Mouse (Mus musculus): ENCODE measurements around the gene Pdhx. TPM values are rescaled to one million over a fixed set of nuclear protein-coding genes. Genes with fewer than 3 reads are reported as not detected.

The Pdhx gene
- polyA plus RNA-seq, 1 experiment, result 4.9 TPM

DNA sequence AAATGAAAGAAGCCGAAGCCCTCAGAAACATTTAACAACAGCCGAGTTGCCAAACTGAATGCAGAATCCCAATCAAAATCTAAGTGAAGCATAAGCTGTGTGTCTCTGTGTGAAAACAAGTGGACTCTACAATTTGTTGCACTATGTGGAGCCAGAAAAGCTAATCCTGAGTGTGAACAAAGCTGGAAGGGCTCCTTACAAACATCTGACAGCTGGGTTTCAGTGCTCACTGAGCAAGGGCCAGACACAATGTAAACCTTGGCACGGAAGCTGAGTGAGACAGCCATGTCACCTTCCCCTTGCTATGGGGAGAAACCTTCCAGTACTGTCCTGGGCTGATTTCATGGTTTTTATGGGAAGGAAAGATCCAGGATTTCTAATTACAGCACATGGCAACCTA is 50.6 kb downstream of the Pdhx start:
- Histone ChIP-seq H3K4me3 (ENCODE audit: low read depth, low read length) (no peak overlapping the region), H3K27ac (ENCODE audit: insufficient read depth, low read depth, low read length) (no peak overlapping the region), H3K27me3 (ENCODE audit: control insufficient read depth, insufficient read depth, low read length) (no peaks in the 10 kb centered on the region), H3K4me1 (ENCODE audit: control insufficient read depth, insufficient read depth, insufficient read length, low read length) (no peaks in the 10 kb centered on the region), H3K36me3 (ENCODE audit: control insufficient read depth, insufficient read depth, low read length) (peaks cover 18% of the 10 kb centered on the region)
- WGBS, result 87% methylated on average over 3 of the region's 3 CpGs
- no peak for TF ChIP-seq CTCF (IDR thresholded peaks at IDR 0.05; ENCODE audit: extremely low read depth, insufficient read length, insufficient replicate concordance, low read depth, low read length)
- TF ChIP-seq POLR2A (IDR thresholded peaks at IDR 0.05; ENCODE audit: low read depth, low read length), result no peak

- H3K27me3 ChIP-seq (ENCODE audit: control insufficient read depth, insufficient read depth, low read length), result no peaks in the 10 kb centered on the region
- H3K36me3 ChIP-seq (ENCODE audit: control insufficient read depth, insufficient read depth, low read length), result peaks cover 10% of the 10 kb centered on the region
- no peak for TF ChIP-seq POLR2A (IDR thresholded peaks at IDR 0.05; ENCODE audit: low read depth, low read length)
- no peak for TF ChIP-seq CTCF (IDR thresholded peaks at IDR 0.05; ENCODE audit: extremely low read depth, insufficient read length, insufficient replicate concordance, low read depth, low read length)
- 90% methylated on average over 4 of the region's 4 CpGs for WGBS
- H3K4me3 ChIP-seq (ENCODE audit: low read depth, low read length), result no peak overlapping the region
- no peaks in the 10 kb centered on the region for H3K4me1 ChIP-seq (ENCODE audit: control insufficient read depth, insufficient read depth, insufficient read length, low read length)
- no peak overlapping the region for H3K27ac ChIP-seq (ENCODE audit: insufficient read depth, low read depth, low read length)
Measured at GRCm38 (mm10) chr2:103020191-103020987, 52.9 kb downstream of the Pdhx start.

GRCm38 (mm10) chr2:103018817-103019494 is 54.4 kb downstream of the Pdhx start:
- H3K4me3 ChIP-seq (ENCODE audit: low read depth, low read length), result no peak overlapping the region
- peaks cover 7% of the 10 kb centered on the region for H3K36me3 ChIP-seq (ENCODE audit: control insufficient read depth, insufficient read depth, low read length)
- no peaks in the 10 kb centered on the region for H3K27me3 ChIP-seq (ENCODE audit: control insufficient read depth, insufficient read depth, low read length)
- no peaks in the 10 kb centered on the region for H3K4me1 ChIP-seq (ENCODE audit: control insufficient read depth, insufficient read depth, insufficient read length, low read length)
- TF ChIP-seq POLR2A (IDR thresholded peaks at IDR 0.05; ENCODE audit: low read depth, low read length) (no peak), CTCF (IDR thresholded peaks at IDR 0.05; ENCODE audit: extremely low read depth, insufficient read length, insufficient replicate concordance, low read depth, low read length) (no peak)
- no peak overlapping the region for H3K27ac ChIP-seq (ENCODE audit: insufficient read depth, low read depth, low read length)
- 62% methylated on average over 9 of the region's 9 CpGs for WGBS

GRCm38 (mm10) chr2:103017391-103017824 is 55.9 kb downstream of the Pdhx start:
- TF ChIP-seq CTCF (IDR thresholded peaks at IDR 0.05; ENCODE audit: extremely low read depth, insufficient read length, insufficient replicate concordance, low read depth, low read length) (no peak), POLR2A (IDR thresholded peaks at IDR 0.05; ENCODE audit: low read depth, low read length) (no peak)
- no peak overlapping the region for H3K4me3 ChIP-seq (ENCODE audit: low read depth, low read length)

GRCm38 (mm10) chr2:103016089-103016488 is 57.2 kb downstream of the Pdhx start:
- Histone ChIP-seq H3K36me3 (ENCODE audit: control insufficient read depth, insufficient read depth, low read length) (peaks cover under 1% of the 10 kb centered on the region), H3K27me3 (ENCODE audit: control insufficient read depth, insufficient read depth, low read length) (no peaks in the 10 kb centered on the region), H3K27ac (ENCODE audit: insufficient read depth, low read depth, low read length) (no peak overlapping the region), H3K4me3 (ENCODE audit: low read depth, low read length) (no peak overlapping the region), H3K4me1 (ENCODE audit: control insufficient read depth, insufficient read depth, insufficient read length, low read length) (no peaks in the 10 kb centered on the region)
- no peak for TF ChIP-seq CTCF (IDR thresholded peaks at IDR 0.05; ENCODE audit: extremely low read depth, insufficient read length, insufficient replicate concordance, low read depth, low read length)
- no peak for TF ChIP-seq POLR2A (IDR thresholded peaks at IDR 0.05; ENCODE audit: low read depth, low read length)

More at GRCm38 (mm10) chr2:103017391-103017824, 55.9 kb downstream of the Pdhx start:
- Histone ChIP-seq H3K36me3 (ENCODE audit: control insufficient read depth, insufficient read depth, low read length) (peaks cover 6% of the 10 kb centered on the region), H3K27me3 (ENCODE audit: control insufficient read depth, insufficient read depth, low read length) (no peaks in the 10 kb centered on the region), H3K27ac (ENCODE audit: insufficient read depth, low read depth, low read length) (no peak overlapping the region), H3K4me1 (ENCODE audit: control insufficient read depth, insufficient read depth, insufficient read length, low read length) (no peaks in the 10 kb centered on the region)
- 39% methylated on average over 2 of the region's 2 CpGs for WGBS

DNA sequence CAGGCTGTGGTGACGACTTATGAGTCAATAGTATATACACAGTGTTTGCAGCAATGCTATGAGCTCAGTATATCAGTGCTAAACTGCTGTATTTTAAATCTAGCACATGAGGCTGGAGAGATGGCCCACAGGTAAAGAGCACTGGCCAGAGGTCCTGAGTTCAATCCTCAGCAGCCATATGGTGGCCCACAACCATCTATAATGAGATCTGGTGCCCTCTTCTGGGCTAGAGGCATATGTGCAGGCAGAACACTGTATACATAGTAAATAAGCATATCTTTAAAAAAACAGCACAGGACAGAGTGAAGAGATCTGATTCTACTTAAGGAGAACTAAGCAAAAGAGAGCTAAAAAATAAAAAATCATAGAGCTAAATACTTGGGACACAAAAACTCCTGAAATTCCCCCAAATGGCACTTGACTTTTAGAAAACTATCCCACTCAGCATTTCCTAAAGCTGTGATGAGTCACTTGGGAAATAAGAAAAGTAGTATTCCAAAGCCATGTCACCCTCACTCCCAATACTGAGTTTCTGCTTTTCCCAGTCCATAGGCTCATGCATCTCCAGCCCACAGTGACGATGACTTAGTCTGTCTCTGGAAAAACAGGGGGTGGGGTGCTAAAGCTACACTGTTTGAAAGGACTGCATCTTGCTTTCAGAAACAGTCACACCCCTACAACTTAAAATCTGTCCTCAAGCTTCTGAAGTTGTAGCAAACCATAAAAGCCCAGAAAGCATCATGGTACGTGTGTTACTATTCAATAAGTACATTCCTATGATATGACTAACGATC is 60.3 kb downstream of the Pdhx start:
- Histone ChIP-seq H3K27me3 (ENCODE audit: control insufficient read depth, insufficient read depth, low read length) (no peaks in the 10 kb centered on the region), H3K4me3 (ENCODE audit: low read depth, low read length) (no peak overlapping the region), H3K36me3 (ENCODE audit: control insufficient read depth, insufficient read depth, low read length) (no peaks in the 10 kb centered on the region), H3K4me1 (ENCODE audit: control insufficient read depth, insufficient read depth, insufficient read length, low read length) (no peaks in the 10 kb centered on the region), H3K27ac (ENCODE audit: insufficient read depth, low read depth, low read length) (no peak overlapping the region)
- TF ChIP-seq POLR2A (IDR thresholded peaks at IDR 0.05; ENCODE audit: low read depth, low read length), result no peak
- TF ChIP-seq CTCF (IDR thresholded peaks at IDR 0.05; ENCODE audit: extremely low read depth, insufficient read length, insufficient replicate concordance, low read depth, low read length), result no peak; the same call in 1 of the 2 replicates
- 94% methylated on average over 4 of the region's 4 CpGs for WGBS

All from small intestine, adult 2 months (tissue).